Mouse (Mus musculus): ENCODE measurements around the gene Zc3h12d. TPM values are rescaled to one million over a fixed set of nuclear protein-coding genes. Genes with fewer than 3 reads are reported as not detected.
"Not testable (repeated sequence)": the region's sequence is repeated elsewhere in the genome, so short reads cannot be mapped to it uniquely, and the experiment has no call there.

Zc3h12d gene
- total RNA-seq, 1 experiment: 0.04 TPM

- no peaks in the 10 kb centered on the region for H3K9me3 ChIP-seq (ENCODE audit: control insufficient read depth, insufficient read depth, low read depth, low read length)
- H3K4me3 ChIP-seq (ENCODE audit: insufficient read depth in 1 of 2, low read depth in 1 of 2, low read length in 2 of 2, poor library complexity in 1 of 2, severe bottlenecking in 1 of 2): no peak overlapping the region
- no peak overlapping the region for H3K27ac ChIP-seq (ENCODE audit: insufficient read depth, low read depth, low read length, poor library complexity, severe bottlenecking)
- no peak overlapping the region for H3K9ac ChIP-seq (ENCODE audit: insufficient read depth, low read depth, low read length, poor library complexity, severe bottlenecking)
- in situ Hi-C loops (cut with MboI; ENCODE audit: low sequenced_read_pairs in 2 of 2, unreplicated experiment in 2 of 2): no loop called here
- DNase-seq (ENCODE audit: low read depth, low spot score): no peak
- peaks cover 0 to 5% of the 10 kb centered on the region in 2 experiments; a peak in 1 of 4 replicates for H3K4me1 ChIP-seq (ENCODE audit: control insufficient read depth in 2 of 2, insufficient read depth in 2 of 2, low read length in 2 of 2, poor library complexity in 1 of 2)
- no peak for TF ChIP-seq ZC3H11A (IDR thresholded peaks at IDR 0.05; ENCODE audit: borderline replicate concordance, low read depth, low read length)
- H3K36me3 ChIP-seq (ENCODE audit: control insufficient read depth, insufficient read depth, low read length, poor library complexity, severe bottlenecking): no peaks in the 10 kb centered on the region
These were observed 41.9 kb downstream of the Zc3h12d start for GRCm38 (mm10) chr10:7874194-7874593.

GRCm38 (mm10) chr10:7880283-7880682 lies 48.0 kb downstream of the Zc3h12d start:
- H3K4me1 ChIP-seq (ENCODE audit: control insufficient read depth in 2 of 2, insufficient read depth in 2 of 2, low read length in 2 of 2, poor library complexity in 1 of 2); H3K4me3 ChIP-seq (ENCODE audit: insufficient read depth in 1 of 2, low read depth in 1 of 2, low read length in 2 of 2, poor library complexity in 1 of 2, severe bottlenecking in 1 of 2); H3K9ac ChIP-seq (ENCODE audit: insufficient read depth, low read depth, low read length, poor library complexity, severe bottlenecking); DNase-seq (ENCODE audit: low read depth, low spot score); H3K36me3 ChIP-seq (ENCODE audit: control insufficient read depth, insufficient read depth, low read length, poor library complexity, severe bottlenecking); H3K9me3 ChIP-seq (ENCODE audit: control insufficient read depth, insufficient read depth, low read depth, low read length); H3K27ac ChIP-seq (ENCODE audit: insufficient read depth, low read depth, low read length, poor library complexity, severe bottlenecking): not testable (repeated sequence)
- in situ Hi-C loops (cut with MboI; ENCODE audit: low sequenced_read_pairs in 2 of 2, unreplicated experiment in 2 of 2): loop anchor here (5.0 to 10.0 kb wide), 4 partner anchors 315 to 357 kb away; no protein-coding TSS in a partner anchor

GRCm38 (mm10) chr10:7881971-7882370 lies 49.7 kb downstream of the Zc3h12d start:
- H3K9ac ChIP-seq (ENCODE audit: insufficient read depth, low read depth, low read length, poor library complexity, severe bottlenecking): no peak overlapping the region
- H3K4me1 ChIP-seq (ENCODE audit: control insufficient read depth in 2 of 2, insufficient read depth in 2 of 2, low read length in 2 of 2, poor library complexity in 1 of 2): no peaks in the 10 kb centered on the region
- no peak overlapping the region for H3K4me3 ChIP-seq (ENCODE audit: insufficient read depth in 1 of 2, low read depth in 1 of 2, low read length in 2 of 2, poor library complexity in 1 of 2, severe bottlenecking in 1 of 2)
- DNase-seq (ENCODE audit: low read depth, low spot score): no peak
- in situ Hi-C loops (cut with MboI; ENCODE audit: low sequenced_read_pairs in 2 of 2, unreplicated experiment in 2 of 2): loop anchor here (5.0 to 10.0 kb wide), 4 partner anchors 313 to 355 kb away; no protein-coding TSS in a partner anchor
- H3K27ac ChIP-seq (ENCODE audit: insufficient read depth, low read depth, low read length, poor library complexity, severe bottlenecking): no peak overlapping the region
- no peaks in the 10 kb centered on the region for H3K9me3 ChIP-seq (ENCODE audit: control insufficient read depth, insufficient read depth, low read depth, low read length)
- no peaks in the 10 kb centered on the region for H3K36me3 ChIP-seq (ENCODE audit: control insufficient read depth, insufficient read depth, low read length, poor library complexity, severe bottlenecking)
- TF ChIP-seq ZNF384 (IDR thresholded peaks at IDR 0.05; ENCODE audit: low read depth, low read length) (no peak), ZC3H11A (IDR thresholded peaks at IDR 0.05; ENCODE audit: borderline replicate concordance, low read depth, low read length) (no peak), MAFK (IDR thresholded peaks at IDR 0.05; ENCODE audit: insufficient read depth, low read depth, low read length) (no peak), HCFC1 (IDR thresholded peaks at IDR 0.05; ENCODE audit: borderline replicate concordance, insufficient read depth, low read length) (no peak), CHD2 (IDR thresholded peaks at IDR 0.05; ENCODE audit: low read depth, low read length) (no peak)

- Histone ChIP-seq H3K27ac (ENCODE audit: insufficient read depth, low read depth, low read length, poor library complexity, severe bottlenecking) (no peak overlapping the region), H3K9me3 (ENCODE audit: control insufficient read depth, insufficient read depth, low read depth, low read length) (no peaks in the 10 kb centered on the region), H3K4me3 (ENCODE audit: insufficient read depth in 1 of 2, low read depth in 1 of 2, low read length in 2 of 2, poor library complexity in 1 of 2, severe bottlenecking in 1 of 2) (no peak overlapping the region), H3K4me1 (ENCODE audit: control insufficient read depth in 2 of 2, insufficient read depth in 2 of 2, low read length in 2 of 2, poor library complexity in 1 of 2) (no peaks in the 10 kb centered on the region), H3K9ac (ENCODE audit: insufficient read depth, low read depth, low read length, poor library complexity, severe bottlenecking) (no peak overlapping the region), H3K36me3 (ENCODE audit: control insufficient read depth, insufficient read depth, low read length, poor library complexity, severe bottlenecking) (no peaks in the 10 kb centered on the region)
- TF ChIP-seq ZC3H11A (IDR thresholded peaks at IDR 0.05; ENCODE audit: borderline replicate concordance, low read depth, low read length): peak; percentile 100
- TF ChIP-seq ZNF384 (IDR thresholded peaks at IDR 0.05; ENCODE audit: low read depth, low read length): no peak
- TF ChIP-seq MAFK (IDR thresholded peaks at IDR 0.05; ENCODE audit: insufficient read depth, low read depth, low read length): no peak
- TF ChIP-seq HCFC1 (IDR thresholded peaks at IDR 0.05; ENCODE audit: borderline replicate concordance, insufficient read depth, low read length): no peak
- TF ChIP-seq CHD2 (IDR thresholded peaks at IDR 0.05; ENCODE audit: low read depth, low read length): no peak
- in situ Hi-C loops (cut with MboI; ENCODE audit: low sequenced_read_pairs in 2 of 2, unreplicated experiment in 2 of 2): loop anchor here (5.0 to 10.0 kb wide), 4 partner anchors 311 to 354 kb away; no protein-coding TSS in a partner anchor
- peak; percentile 56 for DNase-seq (ENCODE audit: low read depth, low spot score)
These were observed 51.3 kb downstream of the Zc3h12d start for GRCm38 (mm10) chr10:7883524-7883923.

- no peak overlapping the region for H3K27ac ChIP-seq (ENCODE audit: insufficient read depth, low read depth, low read length, poor library complexity, severe bottlenecking)
- no peak overlapping the region for H3K4me3 ChIP-seq (ENCODE audit: insufficient read depth in 1 of 2, low read depth in 1 of 2, low read length in 2 of 2, poor library complexity in 1 of 2, severe bottlenecking in 1 of 2)
- no peak for TF ChIP-seq ZNF384 (IDR thresholded peaks at IDR 0.05; ENCODE audit: low read depth, low read length)
- TF ChIP-seq HCFC1 (IDR thresholded peaks at IDR 0.05; ENCODE audit: borderline replicate concordance, insufficient read depth, low read length): no peak
- TF ChIP-seq CHD2 (IDR thresholded peaks at IDR 0.05; ENCODE audit: low read depth, low read length): no peak
- TF ChIP-seq MAFK (IDR thresholded peaks at IDR 0.05; ENCODE audit: insufficient read depth, low read depth, low read length): peak; percentile 40; the same call in 1 of the 2 replicates
- TF ChIP-seq ZC3H11A (IDR thresholded peaks at IDR 0.05; ENCODE audit: borderline replicate concordance, low read depth, low read length): no peak
- in situ Hi-C loops (cut with MboI; ENCODE audit: low sequenced_read_pairs in 2 of 2, unreplicated experiment in 2 of 2): loop anchor here in 1 of 2 experiments (10.0 kb wide), 2 partner anchors 306 to 346 kb away; no protein-coding TSS in a partner anchor
- H3K36me3 ChIP-seq (ENCODE audit: control insufficient read depth, insufficient read depth, low read length, poor library complexity, severe bottlenecking): no peaks in the 10 kb centered on the region
- no peak overlapping the region for H3K9ac ChIP-seq (ENCODE audit: insufficient read depth, low read depth, low read length, poor library complexity, severe bottlenecking)
- no peak for DNase-seq (ENCODE audit: low read depth, low spot score)
- no peaks in the 10 kb centered on the region for H3K9me3 ChIP-seq (ENCODE audit: control insufficient read depth, insufficient read depth, low read depth, low read length)
- no peaks in the 10 kb centered on the region for H3K4me1 ChIP-seq (ENCODE audit: control insufficient read depth in 2 of 2, insufficient read depth in 2 of 2, low read length in 2 of 2, poor library complexity in 1 of 2)
These were observed 56.1 kb downstream of the Zc3h12d start for GRCm38 (mm10) chr10:7888256-7888868.

Data from ES-E14 (cell line).